Mouse (Mus musculus) neural tube, embryonic 13.5 days (tissue): ENCODE measurements around the gene Pif1. TPM values are rescaled to one million over a fixed set of nuclear protein-coding genes. Genes with fewer than 3 reads are reported as not detected.

Experiments used
- ATAC-seq: fragments of 200-750 bp; cut with Nextera tagmentation; 2 replicates; pipeline ENCODE4 v1.8.0; 2017; ENCODE audit warnings: low read depth, mild to moderate bottlenecking, moderate TSS enrichment, moderate library complexity
- H3K27ac ChIP-seq: fragments of 300-500 bp; sonication (generic); replicated peaks from 2 replicates; pipeline ENCODE4 v1.5.1; 2015; ENCODE audit warnings: moderate library complexity, mild to moderate bottlenecking, inconsistent platforms
- H3K27me3 ChIP-seq: fragments of 300-500 bp; sonication (generic); 2 replicates; pipeline ENCODE4 v1.6.1; 2015; ENCODE audit warnings: mild to moderate bottlenecking, inconsistent platforms
- H3K36me3 ChIP-seq: fragments of 300-500 bp; sonication (generic); 2 replicates; pipeline ENCODE4 v1.6.1; 2015; ENCODE audit warnings: mild to moderate bottlenecking, inconsistent platforms
- H3K4me1 ChIP-seq: fragments of 300-500 bp; sonication (generic); replicated peaks from 2 replicates; pipeline ENCODE4 v1.6.1; 2015; ENCODE audit warnings: inconsistent platforms
- H3K4me2 ChIP-seq: fragments of 300-500 bp; sonication (generic); 2 replicates; pipeline ENCODE4 v1.6.1; 2015; ENCODE audit warnings: inconsistent platforms, mild to moderate bottlenecking, moderate library complexity
- H3K4me3 ChIP-seq: fragments of 300-500 bp; sonication (generic); 2 replicates; pipeline ENCODE4 v1.5.1; 2015; ENCODE audit warnings: mild to moderate bottlenecking, inconsistent platforms
- H3K9ac ChIP-seq: fragments of 300-500 bp; sonication (generic); 2 replicates; pipeline ENCODE4 v1.6.1; 2015; ENCODE audit warnings: moderate library complexity, mild to moderate bottlenecking, inconsistent platforms
- H3K9me3 ChIP-seq: fragments of 300-500 bp; sonication (generic); 2 replicates; pipeline ENCODE4 v1.6.1; 2016; ENCODE audit warnings: inconsistent platforms
- WGBS: fragments of 180-500 bp; shearing (Covaris S2); methylation state at CpG from one replicate; pipeline ENCODE4 v1.1.7; 2015; 5-methylcytosine and 5-hydroxymethylcytosine counted together
- polyA plus RNA-seq: library from polyadenylated mRNA; unstranded; fragments of >200 nt; fragmentation: Nextera tagmentation; extraction: Ambion mirVana; gene quantifications from 2 replicates; pipeline ENCODE4 v1.2.1, GENCODE M21; 2015

Gene Pif1
- polyA plus RNA-seq, 1 experiment from 2014 or later, result 3.1 TPM

DNA sequence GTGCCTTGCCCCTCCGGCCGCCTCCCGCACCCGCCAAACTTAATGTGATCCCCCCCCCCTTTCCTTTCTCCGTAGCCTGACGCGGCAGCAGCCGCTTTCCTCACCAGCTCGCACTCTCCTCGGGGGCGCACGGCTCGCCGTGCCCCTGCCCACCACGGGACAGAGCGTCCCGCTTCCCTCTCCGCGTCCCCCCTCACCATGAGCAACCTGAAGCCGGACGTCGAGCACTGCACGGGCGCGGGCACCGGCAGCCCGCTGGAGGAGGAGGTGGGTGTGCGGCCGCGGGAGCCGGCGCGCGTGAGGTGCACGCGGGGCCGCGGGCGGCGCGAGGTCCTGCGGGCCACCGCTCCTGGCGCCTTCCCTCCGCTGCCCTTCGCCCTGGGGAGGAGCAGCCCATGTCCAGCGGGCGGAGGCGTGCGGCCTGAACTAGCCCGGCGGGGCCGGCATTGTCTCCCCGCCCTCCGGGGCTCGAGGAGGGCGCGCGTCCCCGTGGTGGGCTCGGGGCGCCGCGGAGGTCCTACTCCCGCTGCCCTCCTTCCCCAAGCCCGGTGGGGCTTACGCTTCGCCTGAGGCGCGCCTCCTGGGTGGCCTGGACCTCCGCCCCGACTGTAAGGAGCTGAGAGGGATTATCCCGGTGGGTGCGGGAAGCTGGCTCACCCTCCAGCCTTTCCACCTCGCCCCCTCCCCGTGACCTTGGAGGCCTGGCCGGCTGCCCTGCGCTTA is 43.8 kb downstream of the Pif1 start:
- H3K9me3 ChIP-seq, result no peaks in the 10 kb centered on the region
- H3K9ac ChIP-seq, result peak overlapping the region; percentile 65
- H3K4me2 ChIP-seq, result peak overlapping the region; percentile 90
- no peaks in the 10 kb centered on the region for H3K36me3 ChIP-seq
- under 1% methylated on average over 62 of the region's 78 CpGs for WGBS
- H3K27me3 ChIP-seq, result peaks cover 69% of the 10 kb centered on the region
- peaks cover 23% of the 10 kb centered on the region for H3K4me1 ChIP-seq
- H3K4me3 ChIP-seq, result peak overlapping the region; percentile 59
- H3K27ac ChIP-seq, result no peak overlapping the region
- ATAC-seq, result peak; percentile 81

DNA sequence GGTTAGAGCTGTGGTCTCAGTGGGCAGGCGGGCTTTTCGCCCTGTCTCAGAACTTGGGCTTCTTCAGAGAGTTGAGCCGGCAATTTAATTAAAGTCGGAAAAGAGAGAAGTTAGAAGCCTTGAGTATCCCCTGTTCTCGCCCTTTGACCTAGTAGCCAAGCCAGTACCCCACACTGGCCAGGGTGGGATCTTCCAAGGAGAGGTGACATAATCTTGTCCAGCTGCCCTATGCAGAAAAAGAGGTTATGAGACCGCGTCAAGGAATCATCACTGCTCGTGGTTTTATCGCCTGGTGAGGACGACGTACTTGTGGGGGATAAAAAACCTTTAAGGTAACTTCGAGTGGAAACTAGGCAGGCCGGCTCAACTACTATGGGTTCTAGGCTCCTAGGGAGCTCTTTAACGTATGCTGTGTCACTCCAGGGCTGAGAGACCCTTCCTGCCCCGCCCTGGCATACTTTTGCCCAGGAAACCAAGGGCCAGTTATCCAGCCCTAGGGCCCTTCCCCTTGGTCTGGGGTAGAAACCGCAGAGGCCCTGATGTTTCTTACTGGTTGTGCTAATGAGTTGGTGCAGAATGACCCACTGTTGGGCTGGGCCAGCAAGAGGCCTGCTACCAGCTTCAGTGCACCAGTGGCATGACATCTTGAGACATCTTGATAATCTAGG is 44.5 kb downstream of the Pif1 start:
- WGBS, result 20% methylated on average over 16 of the region's 16 CpGs
- Histone ChIP-seq H3K4me2 (peak overlapping the region; percentile 90), H3K9ac (peak overlapping the region; percentile 65; the same call in 1 of the 2 replicates), H3K27me3 (peaks cover 62% of the 10 kb centered on the region), H3K9me3 (no peaks in the 10 kb centered on the region), H3K4me3 (peak overlapping the region; percentile 59), H3K36me3 (no peaks in the 10 kb centered on the region), H3K4me1 (peaks cover 23% of the 10 kb centered on the region), H3K27ac (no peak overlapping the region)
- no peak for ATAC-seq

DNA sequence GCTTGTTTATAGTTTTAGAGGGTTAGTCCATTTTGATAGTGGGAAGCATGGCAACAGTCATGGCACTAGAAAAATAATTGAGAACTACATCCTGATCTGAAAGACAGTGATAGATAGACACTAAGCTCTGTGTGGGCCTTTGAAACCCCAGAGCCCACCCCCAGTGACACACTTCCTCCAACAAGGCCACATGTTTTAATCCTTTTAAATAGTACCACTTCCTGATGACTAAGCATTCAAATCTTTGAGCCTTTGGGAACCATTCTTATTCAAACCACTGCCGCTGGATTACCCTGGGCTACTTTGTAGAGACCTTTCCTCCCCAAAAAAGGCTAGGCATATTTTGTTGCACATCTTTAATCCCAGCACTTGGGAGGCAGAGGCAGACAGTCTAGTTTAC is 48.8 kb downstream of the Pif1 start:
- ATAC-seq, result no peak
- Histone ChIP-seq H3K9me3 (no peaks in the 10 kb centered on the region), H3K27me3 (peaks cover 25% of the 10 kb centered on the region), H3K9ac (no peak overlapping the region), H3K4me2 (no peak overlapping the region), H3K4me1 (peaks cover 8% of the 10 kb centered on the region), H3K4me3 (no peak overlapping the region), H3K27ac (no peak overlapping the region), H3K36me3 (no peaks in the 10 kb centered on the region)
- WGBS, result 69% methylated on average over 1 of the region's 1 CpGs

DNA sequence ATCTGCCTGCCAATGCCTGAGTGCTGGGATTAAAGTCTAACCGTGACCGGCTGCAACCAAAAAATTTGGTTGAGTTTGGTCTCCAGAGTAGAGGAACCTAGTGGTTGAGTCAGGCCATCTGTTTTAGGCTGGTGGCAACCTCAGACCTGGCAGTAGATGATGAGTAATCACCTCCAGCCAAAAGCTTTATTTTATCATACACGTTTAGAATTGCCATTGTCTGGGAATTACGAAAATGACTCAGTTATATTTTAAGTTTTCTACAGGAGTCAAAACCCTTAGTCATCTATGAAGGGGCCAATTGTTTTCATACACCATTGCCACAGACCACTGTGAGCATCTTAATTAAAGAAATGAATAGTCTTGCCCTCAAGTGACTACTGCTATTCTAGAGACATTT is 50.0 kb downstream of the Pif1 start:
- Histone ChIP-seq H3K4me2 (no peak overlapping the region), H3K27me3 (peaks cover 14% of the 10 kb centered on the region), H3K4me3 (no peak overlapping the region), H3K36me3 (no peaks in the 10 kb centered on the region), H3K27ac (no peak overlapping the region), H3K9ac (no peak overlapping the region), H3K4me1 (peaks cover 14% of the 10 kb centered on the region), H3K9me3 (no peaks in the 10 kb centered on the region)
- no peak for ATAC-seq
- 87% methylated on average over 4 of the region's 4 CpGs for WGBS

DNA sequence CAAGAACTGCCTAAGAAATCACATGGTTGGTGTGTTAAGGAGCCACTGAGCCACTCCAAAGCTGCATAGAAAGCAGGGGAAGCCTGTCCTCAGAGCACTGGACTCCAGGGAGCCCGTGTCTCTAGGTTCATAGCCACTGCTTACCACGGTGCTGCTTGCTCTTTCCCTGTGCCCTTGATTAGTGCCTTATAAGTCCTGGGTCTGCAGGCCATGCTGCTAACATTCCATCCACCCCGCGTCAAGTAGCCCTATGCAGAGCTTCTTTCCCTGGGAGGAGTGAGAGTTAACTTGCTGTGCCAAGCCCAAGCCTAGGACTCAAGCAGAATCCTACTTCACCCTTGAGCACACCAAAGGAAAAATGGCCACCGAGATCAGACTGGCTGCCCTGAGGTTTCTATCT is 52.1 kb downstream of the Pif1 start:
- WGBS, result 66% methylated on average over 5 of the region's 5 CpGs
- no peak overlapping the region for H3K9ac ChIP-seq
- no peak for ATAC-seq
- no peak overlapping the region for H3K4me3 ChIP-seq
- peaks cover 14% of the 10 kb centered on the region for H3K4me1 ChIP-seq
- H3K36me3 ChIP-seq, result no peaks in the 10 kb centered on the region
- H3K27me3 ChIP-seq, result no peaks in the 10 kb centered on the region; the same call in 1 of the 2 replicates
- H3K9me3 ChIP-seq, result no peaks in the 10 kb centered on the region
- H3K4me2 ChIP-seq, result no peak overlapping the region
- H3K27ac ChIP-seq, result no peak overlapping the region

DNA sequence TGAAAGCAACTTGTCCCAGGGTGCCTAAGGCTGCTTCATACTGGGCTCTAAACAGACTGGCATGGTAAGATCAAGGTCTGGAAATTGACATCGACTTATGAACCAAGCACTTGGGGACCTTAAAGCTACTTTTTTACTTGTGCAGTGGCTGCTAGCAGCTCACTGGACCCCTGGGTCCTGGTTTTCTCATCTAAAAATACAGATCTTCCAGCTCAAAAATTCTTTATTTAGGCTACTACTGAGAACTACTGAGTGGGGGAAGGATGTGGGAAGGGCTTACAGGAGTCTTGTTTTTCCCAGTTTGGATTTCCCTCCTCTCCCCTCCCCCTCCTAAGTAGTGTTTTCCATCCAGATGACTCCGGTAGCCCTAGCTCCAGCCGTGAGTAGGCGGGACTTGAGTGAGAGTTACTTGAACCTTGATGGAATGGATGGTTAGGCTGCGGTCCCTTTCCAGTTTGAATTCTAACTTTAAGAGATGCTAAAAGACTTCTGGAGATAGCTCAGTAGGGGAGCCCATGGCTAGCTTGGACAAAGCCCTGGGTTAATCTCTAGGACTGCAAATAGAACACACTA is 54.0 kb downstream of the Pif1 start:
- H3K4me2 ChIP-seq, result peak overlapping the region; percentile 31
- H3K4me3 ChIP-seq, result no peak overlapping the region
- no peak overlapping the region for H3K27ac ChIP-seq
- peaks cover 14% of the 10 kb centered on the region for H3K4me1 ChIP-seq
- no peaks in the 10 kb centered on the region; the same call in 1 of the 2 replicates for H3K27me3 ChIP-seq
- no peaks in the 10 kb centered on the region for H3K9me3 ChIP-seq
- no peaks in the 10 kb centered on the region for H3K36me3 ChIP-seq
- WGBS, result 5% methylated on average over 5 of the region's 5 CpGs
- H3K9ac ChIP-seq, result no peak overlapping the region
- no peak for ATAC-seq

DNA sequence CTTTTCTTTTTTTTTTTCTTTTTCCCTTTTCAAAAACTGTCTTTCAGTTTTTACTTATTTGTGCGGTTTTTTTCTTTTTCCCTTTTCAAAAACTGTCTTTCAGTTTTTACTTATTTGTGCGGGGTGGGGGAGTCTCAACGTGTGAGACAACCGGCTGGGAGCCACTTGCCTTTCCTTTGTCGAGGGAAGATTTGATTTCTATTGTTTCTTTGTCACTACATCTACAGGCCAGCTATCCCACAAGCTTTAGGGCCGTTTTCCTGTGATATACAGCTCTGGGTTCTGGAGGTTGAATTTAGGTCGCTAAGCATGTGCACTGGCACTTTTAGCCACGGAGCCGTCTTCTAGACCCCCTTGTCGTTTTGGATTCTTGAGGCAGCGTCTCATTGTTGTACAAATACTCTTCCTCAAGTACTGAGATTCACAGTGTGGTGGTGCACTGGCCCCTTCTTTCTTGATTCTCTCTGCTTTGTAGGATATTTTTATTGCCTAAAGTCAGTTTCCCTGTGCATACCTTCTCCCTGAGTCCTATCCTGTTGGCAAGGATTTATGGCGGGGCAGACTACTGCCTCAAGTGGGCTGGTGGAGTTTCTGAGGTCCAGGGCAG is 54.6 kb downstream of the Pif1 start:
- Histone ChIP-seq H3K27me3 (no peaks in the 10 kb centered on the region; the same call in 1 of the 2 replicates), H3K9me3 (no peaks in the 10 kb centered on the region), H3K36me3 (no peaks in the 10 kb centered on the region), H3K4me3 (no peak overlapping the region), H3K4me1 (peaks cover 14% of the 10 kb centered on the region), H3K27ac (no peak overlapping the region), H3K9ac (no peak overlapping the region), H3K4me2 (peak overlapping the region; percentile 31)
- no peak for ATAC-seq
- WGBS, result 5% methylated on average over 12 of the region's 12 CpGs

DNA sequence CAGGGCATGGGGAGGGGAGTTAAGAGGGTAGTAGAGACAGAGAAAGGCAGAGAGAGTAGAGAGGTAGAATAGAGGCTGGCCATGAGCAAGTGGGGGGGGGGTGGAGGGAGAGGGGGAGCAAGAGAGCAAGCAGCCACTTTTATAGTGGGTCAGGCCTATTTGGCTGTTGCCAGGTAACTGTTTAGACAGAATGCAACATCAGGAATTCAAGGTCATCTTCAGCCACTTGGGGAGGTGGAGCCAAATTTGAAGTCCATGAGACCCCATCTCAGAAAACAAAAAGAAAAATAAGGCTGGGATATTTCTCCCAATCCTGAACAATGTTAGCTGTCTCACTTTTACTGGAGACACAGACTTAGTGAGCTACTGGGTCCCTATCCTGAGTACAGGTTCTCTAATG is 55.6 kb downstream of the Pif1 start:
- no peak for ATAC-seq
- Histone ChIP-seq H3K4me2 (no peak overlapping the region), H3K36me3 (no peaks in the 10 kb centered on the region), H3K27ac (no peak overlapping the region), H3K9me3 (no peaks in the 10 kb centered on the region), H3K9ac (no peak overlapping the region), H3K4me1 (peaks cover 14% of the 10 kb centered on the region), H3K27me3 (no peaks in the 10 kb centered on the region; the same call in 1 of the 2 replicates), H3K4me3 (no peak overlapping the region)

DNA sequence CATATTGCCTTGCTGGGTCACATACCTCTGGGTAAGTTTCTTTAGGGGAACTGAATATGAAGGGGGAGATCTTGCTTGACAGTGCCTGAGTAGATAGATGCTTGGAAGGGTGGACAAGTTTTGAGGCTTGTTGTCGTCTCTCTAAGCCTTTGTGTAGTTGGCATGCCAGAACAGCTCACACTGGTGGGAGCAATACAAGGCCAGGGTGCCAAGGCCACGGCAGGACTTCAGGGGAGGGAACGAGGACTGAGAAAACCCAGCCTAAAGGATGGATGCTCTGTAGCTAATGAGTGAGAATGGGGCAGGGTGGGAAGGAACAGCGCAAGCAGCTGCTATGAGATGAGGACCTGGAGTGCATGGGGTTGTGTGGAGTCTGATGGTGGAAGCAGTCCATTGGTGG is 58.0 kb downstream of the Pif1 start:
- Histone ChIP-seq H3K4me1 (peaks cover 14% of the 10 kb centered on the region), H3K9me3 (no peaks in the 10 kb centered on the region), H3K27me3 (no peaks in the 10 kb centered on the region; the same call in 1 of the 2 replicates), H3K4me2 (no peak overlapping the region), H3K36me3 (no peaks in the 10 kb centered on the region), H3K4me3 (no peak overlapping the region), H3K27ac (no peak overlapping the region), H3K9ac (no peak overlapping the region)
- ATAC-seq, result no peak
- WGBS, result 88% methylated on average over 4 of the region's 4 CpGs

Other genes with a start within 250 kb of the Pif1 start
- 10.0 and 10.9 TPM in 2 replicates for gene Pdcd7, start 241.1 kb upstream of the Pif1 start, polyA plus RNA-seq
- gene Ubap1l, start 226.1 kb upstream of the Pif1 start, polyA plus RNA-seq, result 1.6 and 2.0 TPM in 2 replicates
- gene Kbtbd13, start 195.5 kb upstream of the Pif1 start, polyA plus RNA-seq, result 0.32 and 0.47 TPM in 2 replicates
- gene Rasl12, start 188.7 kb upstream of the Pif1 start, polyA plus RNA-seq, result 6.6 and 7.7 TPM in 2 replicates
- not detected in 2 replicates for gene Slc51b, start 164.2 kb upstream of the Pif1 start, polyA plus RNA-seq
- gene Mtfmt, start 151.4 kb upstream of the Pif1 start, polyA plus RNA-seq, result 23.3 and 25.5 TPM in 2 replicates
- 138 and 143 TPM in 2 replicates for gene Spg21, start 126.2 kb upstream of the Pif1 start, polyA plus RNA-seq
- gene Ankdd1a, start 67.0 kb upstream of the Pif1 start, polyA plus RNA-seq, result 0.59 and 0.60 TPM in 2 replicates
- gene Plekho2, start 7.1 kb upstream of the Pif1 start, polyA plus RNA-seq, result 7.6 and 9.5 TPM in 2 replicates
- gene Rbpms2, start 42.5 kb downstream of the Pif1 start, polyA plus RNA-seq, result 6.2 and 6.3 TPM in 2 replicates
- gene Oaz2, start 80.8 kb downstream of the Pif1 start, polyA plus RNA-seq, result 381 and 389 TPM in 2 replicates
- 8.6 and 10.0 TPM in 2 replicates for gene Zfp609, start 240.4 kb downstream of the Pif1 start, polyA plus RNA-seq